Mouse (Mus musculus) kidney, adult 9 months (tissue): ENCODE measurements at regions not wholly inside any gene's neighbourhood (a gene's known extent, or its start where the extent isn't known, plus 50 kb on each side); places are given as distances from the start of the nearest gene placed in this dataset.
A peak's percentile ranks its signal among the peaks of the same experiment; 100 is the strongest.

Source experiments
- DNase-seq: peaks from one replicate; pipeline ENCODE4 v3.0.0; 2022

GRCm38 (mm10) chr12:7382455-7382854 is 595.0 kb upstream of the Apob start:
- DNase-seq, result no peak

GRCm38 (mm10) chr12:7403800-7404199 is 573.6 kb upstream of the Apob start:
- DNase-seq, result no peak

- DNase-seq, result no peak
These were observed 565.6 kb upstream of the Apob start for GRCm38 (mm10) chr12:7411810-7412209.

GRCm38 (mm10) chr12:7420276-7420675 is 557.2 kb upstream of the Apob start:
- no peak for DNase-seq

- no peak for DNase-seq
These were observed 555.5 kb upstream of the Apob start for GRCm38 (mm10) chr12:7421826-7422540.

GRCm38 (mm10) chr12:7430981-7431380 is 546.5 kb upstream of the Apob start:
- DNase-seq, result no peak

- DNase-seq, result no peak
These were observed 532.2 kb upstream of the Apob start for GRCm38 (mm10) chr12:7445238-7445637.

- no peak for DNase-seq
These were observed 526.9 kb upstream of the Apob start for GRCm38 (mm10) chr12:7450506-7450905.

GRCm38 (mm10) chr12:7457036-7457435 is 520.4 kb upstream of the Apob start:
- no peak for DNase-seq

- DNase-seq, result no peak
These were observed 519.9 kb upstream of the Apob start for GRCm38 (mm10) chr12:7457544-7457943.

- DNase-seq, result no peak
These were observed 512.5 kb upstream of the Apob start for GRCm38 (mm10) chr12:7464947-7465346.

GRCm38 (mm10) chr12:7512579-7513248 is 464.7 kb upstream of the Apob start:
- DNase-seq, result no peak

- no peak for DNase-seq
These were observed 440.1 kb upstream of the Apob start for GRCm38 (mm10) chr12:7537389-7537788.

GRCm38 (mm10) chr12:7543281-7543981 is 434.0 kb upstream of the Apob start:
- peak; percentile 23 for DNase-seq

- no peak for DNase-seq
These were observed 428.7 kb upstream of the Apob start for GRCm38 (mm10) chr12:7548759-7549158.

GRCm38 (mm10) chr12:7560245-7560644 is 417.2 kb upstream of the Apob start:
- DNase-seq, result no peak

- no peak for DNase-seq
These were observed 401.4 kb upstream of the Apob start for GRCm38 (mm10) chr12:7576081-7576480.

- DNase-seq, result no peak
These were observed 389.9 kb upstream of the Apob start for GRCm38 (mm10) chr12:7587501-7587900.

- no peak for DNase-seq
These were observed 366.0 kb upstream of the Apob start for GRCm38 (mm10) chr12:7611272-7612092.

GRCm38 (mm10) chr12:7636417-7637175 is 340.9 kb upstream of the Apob start:
- peak; percentile 22 for DNase-seq

- no peak for DNase-seq
These were observed 339.8 kb upstream of the Apob start for GRCm38 (mm10) chr12:7637629-7638028.

- no peak for DNase-seq
These were observed 326.6 kb upstream of the Apob start for GRCm38 (mm10) chr12:7650851-7651250.
